Mouse (Mus musculus) c-Kit-positive CD71-negative TER-119-negative erythroid progenitor cells, embryonic 14.5 days (primary cell): ENCODE results near the gene Tfcp2.

Experiments
- DNase-seq: peaks from one replicate; pipeline ENCODE4 v3.0.0-alpha.2; 2013; ENCODE audit warnings: low read depth

Gene Tfcp2

DNA sequence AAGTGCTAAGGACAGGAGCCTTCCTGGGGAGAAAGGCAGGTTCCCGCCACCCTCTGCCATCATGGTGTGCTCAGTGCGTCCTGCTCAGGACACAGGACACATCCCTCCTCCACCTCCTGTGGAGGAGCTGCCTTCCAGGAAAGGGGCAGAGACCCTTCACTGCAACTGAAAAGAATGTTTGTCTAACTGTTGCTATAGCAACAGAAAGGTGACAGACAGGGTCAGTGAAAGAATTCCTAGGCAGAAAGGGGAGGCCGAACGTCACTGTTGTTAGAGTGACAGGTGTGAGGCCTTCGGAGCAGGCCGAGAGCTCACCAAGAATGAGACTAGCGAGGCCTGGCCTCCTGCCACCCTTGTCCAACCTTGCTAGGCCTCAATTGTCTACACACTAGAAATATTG, 65.4 kb downstream of the Tfcp2 start:
- DNase-seq = no peak

DNA sequence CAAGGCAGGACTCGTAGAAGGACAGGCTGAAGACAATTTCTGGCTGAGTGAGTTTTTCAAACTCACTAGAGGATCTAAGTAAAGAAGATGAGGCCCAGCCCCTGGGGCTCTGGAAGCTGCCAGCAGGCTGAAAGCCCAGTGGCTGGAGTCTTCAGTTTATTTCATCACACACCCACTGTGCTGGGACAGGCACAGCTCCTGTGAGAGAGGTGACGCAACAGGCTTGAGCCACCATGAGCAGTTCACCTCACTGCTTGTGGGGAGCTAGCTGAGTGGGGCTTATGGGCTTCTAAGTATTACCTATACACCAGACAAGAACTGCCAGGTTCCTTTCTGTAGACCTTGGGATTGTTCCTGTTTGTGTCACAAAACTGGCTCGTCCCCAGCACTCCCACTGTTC, 66.2 kb downstream of the Tfcp2 start:
- no peak for DNase-seq

GRCm38 (mm10) chr15:100478925-100479324, 72.9 kb downstream of the Tfcp2 start:
- DNase-seq = no peak

DNA sequence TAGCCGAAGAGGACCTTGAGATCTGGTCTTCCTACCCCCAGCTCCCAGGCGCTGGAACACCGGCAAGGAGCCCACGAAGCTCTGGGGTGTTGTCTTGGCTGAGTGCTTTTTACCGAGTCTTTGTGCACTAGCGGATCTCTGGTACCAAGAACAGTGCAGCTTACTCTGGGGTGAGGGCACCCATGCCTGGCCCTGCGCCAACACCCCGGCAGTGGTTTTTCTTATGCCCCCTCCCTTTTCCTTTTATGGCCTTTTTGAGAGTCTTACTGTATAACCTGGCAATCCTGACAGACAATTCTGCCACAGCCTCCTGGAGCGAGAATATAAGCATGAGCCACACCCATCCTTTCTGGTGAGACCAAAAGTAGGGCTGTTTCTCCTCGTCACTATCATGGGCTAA, 73.5 kb downstream of the Tfcp2 start:
- DNase-seq = no peak

DNA sequence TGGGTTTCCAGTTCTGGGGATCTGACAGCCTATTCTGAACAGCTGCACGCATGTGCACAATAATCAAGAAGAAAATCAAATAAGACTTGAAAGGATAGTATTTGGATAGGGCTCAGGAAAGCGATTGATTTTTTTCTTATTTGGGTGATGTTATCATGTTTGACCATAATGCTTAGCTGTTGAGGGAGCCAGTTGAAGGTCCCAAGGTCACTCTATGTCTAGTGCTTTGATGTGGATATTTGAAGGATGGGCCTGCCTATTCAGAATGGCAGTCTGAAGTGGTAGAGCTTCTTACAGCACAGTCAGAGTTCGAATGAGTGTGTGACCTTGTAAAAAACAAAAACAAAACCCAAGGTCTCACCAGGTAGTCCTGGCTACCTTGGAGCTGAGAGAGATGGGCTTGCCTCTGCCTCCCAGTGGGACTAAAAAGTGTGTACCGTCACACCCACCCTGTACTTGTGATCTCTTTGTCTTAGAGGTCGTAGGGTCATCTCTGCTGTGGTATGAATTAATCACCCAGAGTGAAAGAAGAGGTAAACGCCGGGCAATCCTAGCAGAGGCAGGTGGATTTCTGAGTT, 77.8 kb downstream of the Tfcp2 start:
- no peak for DNase-seq

- DNase-seq = no peak
Observed at GRCm38 (mm10) chr15:100470037-100470436, 81.8 kb downstream of the Tfcp2 start.

DNA sequence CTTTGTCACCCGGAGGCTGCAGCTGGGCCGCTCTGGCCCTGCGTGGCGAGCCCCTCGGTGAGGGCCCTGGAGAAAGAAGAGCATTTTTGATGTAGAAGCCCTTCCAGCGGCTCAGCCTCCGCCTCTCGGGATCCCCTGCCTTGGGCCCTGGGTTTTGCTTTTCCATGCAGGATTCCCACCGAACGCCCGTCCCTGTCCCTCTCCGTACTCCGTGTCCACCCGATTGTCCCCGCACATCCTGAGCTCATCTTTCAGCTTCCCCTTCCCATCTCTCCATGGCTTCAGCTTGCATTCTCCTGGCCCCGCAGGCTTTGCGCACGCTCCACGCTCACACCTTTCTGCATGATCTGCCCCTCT, 82.6 kb downstream of the Tfcp2 start:
- DNase-seq = no peak

- DNase-seq = peak; percentile 58
Observed at GRCm38 (mm10) chr15:100468295-100469188, 83.3 kb downstream of the Tfcp2 start, which contains the start of gene Letmd1. TSS of gene Letmd1 (plus strand) at chr15:100469023.

- no peak for DNase-seq
Observed at GRCm38 (mm10) chr15:100467738-100468137, 84.1 kb downstream of the Tfcp2 start.

DNA sequence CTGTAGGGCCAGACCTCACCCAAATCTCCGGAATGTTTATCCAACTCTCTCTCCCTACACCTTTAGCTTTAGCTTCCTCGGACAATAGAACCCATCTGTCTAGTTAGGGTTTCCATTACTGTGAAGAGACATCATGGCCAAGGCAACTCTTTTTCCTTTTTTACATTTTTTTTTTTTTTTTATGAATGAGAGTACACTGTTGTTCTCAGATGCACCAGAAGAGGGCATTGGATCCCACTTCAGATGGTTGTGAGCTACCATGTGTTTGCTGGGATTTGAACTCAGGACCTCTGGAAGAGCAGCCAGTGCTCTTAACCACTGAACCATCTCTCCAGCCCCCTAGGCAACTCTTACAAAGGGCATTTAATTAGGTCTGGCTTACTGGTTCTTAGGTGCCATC, 86.4 kb downstream of the Tfcp2 start:
- DNase-seq = no peak

DNA sequence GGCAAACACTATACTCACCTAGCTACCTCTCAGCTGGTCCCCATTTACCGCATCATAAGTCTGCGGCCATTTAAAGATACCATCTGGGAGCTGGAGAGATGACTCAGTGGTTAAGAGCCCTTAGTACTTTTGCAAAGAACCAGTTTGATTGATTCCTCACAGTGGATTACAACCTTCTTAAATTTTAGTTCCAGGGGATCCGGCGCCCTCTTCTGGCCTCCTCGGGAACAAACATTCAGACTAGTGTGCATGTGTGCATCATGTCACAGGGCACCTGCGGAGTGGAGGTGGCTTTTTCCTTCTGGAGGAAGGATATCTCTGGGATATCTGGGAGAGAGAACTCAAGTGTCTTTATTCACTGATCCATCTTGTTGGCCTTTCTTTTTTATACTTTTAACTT, 88.1 kb downstream of the Tfcp2 start:
- no peak for DNase-seq

- DNase-seq = no peak
Observed at GRCm38 (mm10) chr15:100462086-100462485, 89.7 kb downstream of the Tfcp2 start.

- DNase-seq = no peak
Observed at GRCm38 (mm10) chr15:100461646-100462045, 90.2 kb downstream of the Tfcp2 start.

- DNase-seq = no peak
Observed at GRCm38 (mm10) chr15:100460942-100461341, 90.9 kb downstream of the Tfcp2 start.

DNA sequence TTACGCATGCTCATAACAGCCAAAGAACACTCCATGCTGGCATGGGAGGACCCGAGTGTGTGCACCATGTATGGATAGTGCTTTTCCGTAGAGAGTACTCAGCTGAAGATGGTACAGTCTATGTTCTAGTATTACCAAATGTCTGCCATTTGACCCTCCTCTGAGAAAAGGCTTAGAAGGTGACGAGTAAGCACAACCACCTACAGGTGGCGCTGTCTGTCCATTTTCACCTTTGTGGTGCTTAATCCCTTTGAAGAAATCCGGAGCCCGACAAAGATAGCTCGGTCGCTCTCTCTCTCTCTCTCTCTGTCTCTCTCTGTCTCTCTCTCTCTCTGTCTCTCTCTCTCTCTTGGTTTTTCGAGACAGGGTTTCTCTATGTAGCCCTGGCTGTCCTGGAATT, 93.8 kb downstream of the Tfcp2 start:
- DNase-seq = peak; percentile 89

DNA sequence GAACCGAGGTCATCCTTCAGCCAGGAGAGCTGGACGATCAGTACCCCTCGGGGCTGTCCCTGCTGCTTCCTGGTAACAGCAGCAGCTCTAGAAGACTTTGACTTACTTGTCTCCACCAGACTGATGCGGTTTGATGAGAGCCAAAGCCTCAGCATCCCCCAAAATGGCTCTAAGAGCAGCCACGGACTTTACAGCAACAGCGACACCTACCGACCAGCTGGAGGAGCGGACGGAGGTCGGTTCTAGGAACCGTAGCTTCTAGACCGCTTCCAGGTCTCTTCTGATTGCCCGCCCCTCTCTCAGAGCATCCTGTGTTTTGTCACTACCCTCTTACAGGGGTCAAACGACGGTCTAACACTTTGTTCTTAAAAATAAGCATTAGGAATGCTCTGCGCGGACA, 94.5 kb downstream of the Tfcp2 start:
- DNase-seq = peak; percentile 82

DNA sequence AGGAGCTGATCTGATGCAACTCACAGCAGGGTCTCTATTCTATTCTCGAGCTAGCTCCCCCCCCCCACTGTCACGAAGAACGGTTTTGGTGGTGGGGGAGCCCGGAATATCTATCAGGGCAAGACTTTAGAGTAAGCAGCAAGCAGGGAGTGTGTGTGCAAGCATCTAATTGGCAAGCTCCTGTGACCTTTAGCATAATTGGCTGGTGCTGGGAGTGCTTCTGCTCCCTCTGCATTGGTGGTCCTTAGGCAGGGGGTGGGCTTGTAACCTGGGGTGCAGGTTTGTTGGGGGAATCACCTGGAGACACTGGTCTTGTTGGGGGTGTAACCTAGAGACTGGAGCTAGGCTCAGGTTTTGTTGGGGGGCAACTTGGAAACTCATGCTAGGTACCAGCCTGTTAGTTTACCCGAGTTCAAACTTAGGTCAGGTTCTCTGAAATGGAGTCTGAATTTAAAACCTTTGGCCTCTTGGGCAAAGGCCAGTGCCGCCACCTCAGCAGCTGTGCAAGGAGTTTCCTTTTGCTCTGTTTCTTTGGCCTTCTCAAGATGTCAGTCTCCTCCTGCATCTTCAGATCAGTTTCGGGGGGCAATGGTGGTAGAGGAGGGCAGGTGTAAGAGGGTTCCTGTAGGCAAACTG, 95.3 kb downstream of the Tfcp2 start:
- DNase-seq = no peak

DNA sequence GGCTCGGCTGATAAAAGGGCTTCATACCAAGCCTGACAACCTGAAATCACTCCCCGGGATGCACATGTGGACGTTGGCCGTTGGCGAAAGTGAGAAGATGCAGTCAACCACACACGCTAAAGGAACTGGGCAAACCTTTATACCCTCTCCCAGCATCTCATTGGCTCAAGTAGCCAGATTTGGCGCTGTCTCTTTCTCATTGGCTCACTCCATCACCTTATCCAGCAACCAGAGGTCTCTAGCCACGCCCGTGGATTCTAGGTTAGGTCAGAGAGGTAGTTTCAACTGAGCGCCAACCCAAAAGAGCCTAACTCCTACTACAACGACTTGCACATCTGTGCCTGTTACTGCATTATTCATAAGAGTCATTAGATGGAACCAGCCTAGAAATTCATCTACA, 99.3 kb downstream of the Tfcp2 start:
- no peak for DNase-seq

GRCm38 (mm10) chr15:100451245-100451644, 100.6 kb downstream of the Tfcp2 start:
- no peak for DNase-seq

- no peak for DNase-seq
Observed at GRCm38 (mm10) chr15:100449495-100449894, 102.3 kb downstream of the Tfcp2 start.

DNA sequence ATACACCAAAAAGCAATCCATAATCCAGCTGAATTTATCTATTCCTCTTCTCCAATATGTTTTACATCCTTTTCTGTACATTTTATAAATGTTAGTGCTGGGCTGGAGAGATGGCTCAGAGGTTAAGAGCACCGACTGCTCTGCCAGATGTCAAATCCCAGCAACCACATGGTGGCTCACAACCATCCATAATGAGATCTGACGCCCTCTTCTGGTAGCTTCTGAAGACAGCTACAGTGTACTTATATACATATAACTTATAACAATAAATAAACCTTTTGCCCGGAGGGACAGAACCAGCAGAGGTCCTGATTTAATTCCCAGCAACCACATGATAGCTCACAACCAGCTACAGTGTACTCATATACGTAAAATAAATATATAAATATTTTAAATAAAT, 103.2 kb downstream of the Tfcp2 start:
- no peak for DNase-seq
